Mouse (Mus musculus) testis, adult 2 months (tissue): ENCODE measurements at regions not wholly inside any gene's neighbourhood (a gene's known extent, or its start where the extent isn't known, plus 50 kb on each side); places are given as distances from the start of the nearest gene placed in this dataset.

ENCODE experiments used
- CTCF ChIP-seq: fragments of 200-500 bp; IDR thresholded peaks from 2 replicates; pipeline ENCODE4 v1.5.1; 2012; ENCODE audit warnings: low read depth, mild to moderate bottlenecking, inconsistent platforms, low read length, moderate library complexity; ENCODE audit not compliant: control insufficient read depth, insufficient read depth, insufficient replicate concordance
- POLR2A ChIP-seq: fragments of 200-500 bp; IDR thresholded peaks from 2 replicates; pipeline ENCODE4 v1.6.1; 2012; ENCODE audit warnings: low read depth, mild to moderate bottlenecking, inconsistent platforms, low read length, moderate library complexity; ENCODE audit not compliant: control insufficient read depth

DNA sequence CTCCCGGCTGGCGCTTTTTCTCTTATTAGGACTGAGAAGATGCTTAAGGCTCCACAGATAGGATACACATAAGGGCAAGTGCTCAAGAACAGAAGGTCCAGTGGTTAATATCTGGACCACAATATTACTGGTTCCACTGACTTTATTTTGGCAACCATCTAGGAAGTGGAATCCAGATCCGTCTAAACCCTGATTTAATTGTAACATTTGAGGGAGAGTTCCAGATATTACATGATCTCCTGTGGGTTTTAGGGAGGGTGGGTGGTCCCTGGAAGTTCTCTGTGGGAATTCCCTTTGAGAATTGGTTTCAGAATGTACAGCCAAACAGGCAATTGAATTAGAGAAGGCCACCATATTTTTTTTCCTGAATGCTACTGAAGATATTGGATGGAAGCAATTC is 161.4 kb upstream of the Tnp1 start:
- no peak for TF ChIP-seq CTCF
- no peak for TF ChIP-seq POLR2A
